In the genomic region with DNA sequence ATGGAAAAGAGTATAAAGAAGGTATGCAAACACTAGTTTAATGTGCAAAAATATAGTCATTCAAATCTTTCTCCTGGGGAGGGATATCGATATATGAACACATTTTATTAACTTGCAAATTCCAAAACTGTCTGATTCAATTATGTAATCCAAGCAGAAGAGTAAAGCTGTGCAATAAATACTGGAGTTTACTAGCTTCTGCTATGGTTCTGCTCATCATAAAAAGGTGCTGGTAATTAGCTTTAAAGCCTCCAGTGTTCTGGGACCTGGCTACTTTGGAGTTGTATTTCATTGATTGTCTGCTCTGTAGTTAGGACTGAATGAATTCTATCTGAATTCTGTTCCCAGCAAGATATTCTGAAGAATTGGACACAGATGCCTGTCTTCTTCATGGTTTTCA, we compare ENCODE assay signal across 24 mouse cellular contexts.
"Had no signal": no experiment of that assay in that cellular context is flagged by ENCODE, and none has a peak within 500 bp of the region (broad histone marks: within the 10 kb centered on the region; RNA-seq: fewer than 3 reads in every experiment).

No protein-coding gene starts in this region.

- H3K27ac ChIP-seq: heart, adult 2 months; heart, embryonic 13.5 days; heart, embryonic 15.5 days; hindbrain, embryonic 14.5 days; intestine, embryonic 15.5 days; layer of hippocampus, adult 2 months; left cerebral cortex, adult 2 months; limb, embryonic 15.5 days; liver, embryonic 12.5 days; liver, embryonic 14.5 days had no signal

- ATAC-seq: hindbrain, embryonic 16.5 days; inflammation-experienced regulatory T-cells, adult 6 months; intestine, embryonic 15.5 days; intestine, postnatal 0 days; liver, embryonic 12.5 days had no signal

- H3K9ac ChIP-seq: heart, embryonic 13.5 days; heart, embryonic 15.5 days; hindbrain, embryonic 14.5 days; intestine, embryonic 15.5 days; limb, embryonic 15.5 days; liver, embryonic 12.5 days; liver, embryonic 14.5 days had no signal

- H3K4me2 ChIP-seq: heart, embryonic 11.5 days; heart, embryonic 13.5 days; heart, embryonic 15.5 days; hindbrain, embryonic 14.5 days; intestine, embryonic 15.5 days; limb, embryonic 15.5 days; liver, embryonic 12.5 days had no signal

- H3K4me1 ChIP-seq: heart, embryonic 13.5 days; heart, embryonic 15.5 days; intestine, embryonic 15.5 days; liver, embryonic 12.5 days had no signal

- H3K9me3 ChIP-seq: heart, embryonic 13.5 days; heart, embryonic 15.5 days; intestine, embryonic 15.5 days; limb, embryonic 15.5 days; liver, embryonic 12.5 days had no signal

- DNase-seq: gastrocnemius, postnatal 14 days; gastrocnemius, postnatal 36 days; heart, adult 11 months; heart, adult 2 months; heart, postnatal 14 days; heart, postnatal 36 days; kidney, adult 18-20 months; kidney, adult 8-10 months; kidney, postnatal 10 days; kidney, postnatal 25 days; kidney, postnatal 4 days had no signal

- H3K4me3 ChIP-seq: heart, adult 2 months; heart, embryonic 13.5 days; heart, embryonic 15.5 days; intestine, embryonic 15.5 days; layer of hippocampus, adult 2 months; left cerebral cortex, adult 2 months; limb, embryonic 15.5 days; liver, embryonic 12.5 days had no signal

- H3K36me3 ChIP-seq: heart, embryonic 13.5 days; heart, embryonic 15.5 days; intestine, embryonic 15.5 days; limb, embryonic 15.5 days; liver, embryonic 12.5 days had no signal

- H3K27me3 ChIP-seq: heart, embryonic 13.5 days; heart, embryonic 15.5 days; intestine, embryonic 15.5 days; limb, embryonic 15.5 days; liver, embryonic 12.5 days had no signal
